Mouse (Mus musculus) spleen, adult 2 months (tissue): ENCODE measurements around the gene Dock4. TPM values are rescaled to one million over a fixed set of nuclear protein-coding genes. Genes with fewer than 3 reads are reported as not detected.

Source experiments
- DNase-seq, 2 experiments: peaks; one replicate each; pipeline versions ENCODE4 v3.0.0 to v3.0.0-alpha.2; 2012 to 2021; ENCODE audit warnings: low spot score in 2 of 2, low read depth in 1 of 2
- H3K27ac ChIP-seq: fragments of 200-500 bp; 2 replicates; pipeline ENCODE4 v1.5.1; 2012; ENCODE audit warnings: low read length, inconsistent platforms; ENCODE audit not compliant: insufficient read depth
- H3K27me3 ChIP-seq: fragments of 200-500 bp; 2 replicates; pipeline ENCODE4 v1.6.1; 2012; ENCODE audit warnings: mild to moderate bottlenecking, moderate library complexity, low read length, inconsistent platforms; ENCODE audit not compliant: control insufficient read depth, insufficient read depth
- H3K36me3 ChIP-seq: fragments of 200-500 bp; 2 replicates; pipeline ENCODE4 v1.6.1; 2012; ENCODE audit warnings: mild to moderate bottlenecking, low read length, inconsistent platforms; ENCODE audit not compliant: control insufficient read depth, insufficient read depth
- H3K4me1 ChIP-seq: fragments of 200-500 bp; 2 replicates; pipeline ENCODE4 v1.6.1; 2011; ENCODE audit warnings: inconsistent platforms; ENCODE audit not compliant: control insufficient read depth, insufficient read depth, insufficient read length
- H3K4me3 ChIP-seq: fragments of 200-500 bp; 2 replicates; pipeline ENCODE4 v1.5.1; 2011; ENCODE audit warnings: mild to moderate bottlenecking, inconsistent platforms; ENCODE audit not compliant: insufficient read depth, insufficient read length; ENCODE audit errors: extremely low read depth
- CTCF ChIP-seq: fragments of 200-500 bp; IDR thresholded peaks from 2 replicates; pipeline ENCODE4 v1.5.1; 2011; ENCODE audit warnings: mild to moderate bottlenecking, inconsistent platforms; ENCODE audit not compliant: insufficient read depth, insufficient read length, insufficient replicate concordance; ENCODE audit errors: extremely low read depth
- POLR2A ChIP-seq: fragments of 200-500 bp; IDR thresholded peaks from 2 replicates; pipeline ENCODE4 v1.6.1; 2011; ENCODE audit warnings: low read depth, low read length, inconsistent platforms
- WGBS: fragments of 180-500 bp; shearing (Covaris S2); methylation state at CpG from one replicate; pipeline ENCODE4 v1.1.7; 2018; 5-methylcytosine and 5-hydroxymethylcytosine counted together
- polyA plus RNA-seq: library from polyadenylated mRNA; depleted of rRNA; stranded (reverse); fragments of >200 nt; gene quantifications from 2 replicates; pipeline ENCODE4 v1.2.3, GENCODE M21; 2012

The Dock4 gene
- polyA plus RNA-seq, 1 experiment = 2.3 TPM

DNA sequence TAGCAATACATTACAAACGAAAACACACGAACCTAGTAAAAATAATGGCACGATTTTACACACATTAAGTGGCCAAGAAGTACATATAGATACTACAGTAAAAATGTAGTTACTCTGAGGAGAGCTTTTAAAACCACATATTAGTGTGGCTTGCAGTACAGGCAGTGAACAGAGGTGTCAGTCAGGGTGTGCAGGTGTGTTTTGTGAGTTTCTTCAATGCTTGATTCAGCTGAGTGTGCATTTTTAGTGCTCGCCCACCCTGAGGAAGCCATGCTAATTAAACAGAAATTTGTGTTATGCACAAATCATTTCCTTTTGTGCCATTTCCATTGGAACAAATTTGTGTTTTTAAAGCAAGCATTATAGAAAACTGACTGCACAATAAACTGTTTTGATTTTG, 77.3 kb downstream of the Dock4 start:
- H3K36me3 ChIP-seq = no peaks in the 10 kb centered on the region
- WGBS = 83% methylated on average over 4 of the region's 4 CpGs
- TF ChIP-seq POLR2A (no peak), CTCF (no peak)

DNA sequence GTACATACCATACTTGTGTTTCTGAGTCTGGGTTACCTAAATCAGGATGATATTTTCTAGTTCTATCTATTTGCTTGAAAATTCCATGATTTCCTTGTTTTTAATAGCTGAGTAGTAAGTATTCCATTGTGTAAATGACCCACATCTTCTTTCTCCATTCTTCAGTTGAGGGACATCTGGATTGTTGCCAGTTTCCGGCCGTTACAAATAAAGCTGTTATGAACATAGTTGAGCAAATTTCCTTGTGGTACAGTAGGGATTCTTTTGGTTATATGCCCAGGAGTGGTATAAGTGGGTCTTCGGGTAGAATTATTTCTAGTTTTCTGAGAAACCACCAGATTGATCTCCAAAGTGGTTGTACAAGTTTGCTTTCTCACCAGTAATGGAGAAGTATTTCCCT, 79.3 kb downstream of the Dock4 start:
- DNase-seq = no peak
- TF ChIP-seq CTCF (no peak), POLR2A (no peak)
- no peaks in the 10 kb centered on the region for H3K27me3 ChIP-seq
- H3K27ac ChIP-seq = no peak overlapping the region
- H3K4me1 ChIP-seq = peaks cover 2% of the 10 kb centered on the region
- WGBS = 85% methylated on average over 3 of the region's 3 CpGs
- H3K36me3 ChIP-seq = no peaks in the 10 kb centered on the region
- H3K4me3 ChIP-seq = no peak overlapping the region

More for the DNA sequence above, 77.3 kb downstream of the Dock4 start:
- Histone ChIP-seq H3K27me3 (no peaks in the 10 kb centered on the region), H3K4me3 (no peak overlapping the region), H3K27ac (no peak overlapping the region), H3K4me1 (no peaks in the 10 kb centered on the region; the same call in 1 of the 2 replicates)
- DNase-seq = no peak

DNA sequence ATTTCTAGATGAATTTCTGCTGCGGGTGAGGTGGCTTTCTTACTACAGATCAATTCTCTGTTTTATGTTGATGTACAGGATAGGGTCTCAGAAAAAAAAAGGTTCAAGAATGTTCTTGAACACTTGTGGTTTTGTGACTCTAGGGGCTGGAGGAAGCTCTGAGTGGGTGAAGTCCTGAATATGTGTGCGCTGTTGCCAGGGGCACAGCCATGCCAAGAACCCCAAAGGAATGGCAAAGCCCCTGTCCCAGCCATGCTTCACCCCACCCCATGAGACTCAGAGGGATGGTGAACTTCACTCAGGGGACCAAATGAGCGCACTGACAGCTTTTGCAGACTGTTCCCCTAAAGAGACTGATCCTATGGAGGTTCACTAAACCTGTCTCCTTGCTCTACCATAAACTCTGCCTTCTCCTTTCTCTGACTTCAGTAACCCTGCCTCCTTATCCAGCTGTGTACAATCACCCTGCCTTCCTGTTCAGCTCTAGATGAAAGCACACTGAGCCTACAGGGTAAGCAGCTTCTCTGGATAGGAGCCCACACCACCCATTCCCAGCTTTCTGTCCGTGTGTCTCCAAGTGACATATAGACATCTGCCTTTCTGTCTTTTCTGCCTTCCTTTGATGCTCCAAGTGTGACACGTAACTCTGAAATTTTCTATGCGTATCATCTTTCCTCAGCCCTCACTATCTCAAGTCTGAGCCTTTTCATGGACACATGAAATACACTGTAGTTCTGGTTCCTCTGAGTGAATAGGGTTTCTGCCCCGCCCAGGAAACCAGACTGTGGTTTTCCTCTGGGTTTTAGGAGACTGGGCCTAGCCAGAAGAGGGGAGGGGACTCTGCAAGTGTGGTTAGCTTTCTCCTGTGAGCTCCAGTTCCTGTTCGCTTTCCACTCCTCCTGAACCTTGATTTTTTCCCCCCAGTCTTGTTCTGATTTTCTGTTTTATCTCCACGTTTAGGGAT, 90.2 kb downstream of the Dock4 start:
- no peaks in the 10 kb centered on the region for H3K27me3 ChIP-seq
- peaks cover 7% of the 10 kb centered on the region; the same call in 1 of the 2 replicates for H3K4me1 ChIP-seq
- H3K27ac ChIP-seq = no peak overlapping the region
- peak; percentile 50 to 55 for DNase-seq
- no peaks in the 10 kb centered on the region for H3K36me3 ChIP-seq
- H3K4me3 ChIP-seq = peak overlapping the region; percentile 10
- TF ChIP-seq CTCF = no peak
- no peak for TF ChIP-seq POLR2A
- WGBS = 8% methylated on average over 9 of the region's 9 CpGs

DNA sequence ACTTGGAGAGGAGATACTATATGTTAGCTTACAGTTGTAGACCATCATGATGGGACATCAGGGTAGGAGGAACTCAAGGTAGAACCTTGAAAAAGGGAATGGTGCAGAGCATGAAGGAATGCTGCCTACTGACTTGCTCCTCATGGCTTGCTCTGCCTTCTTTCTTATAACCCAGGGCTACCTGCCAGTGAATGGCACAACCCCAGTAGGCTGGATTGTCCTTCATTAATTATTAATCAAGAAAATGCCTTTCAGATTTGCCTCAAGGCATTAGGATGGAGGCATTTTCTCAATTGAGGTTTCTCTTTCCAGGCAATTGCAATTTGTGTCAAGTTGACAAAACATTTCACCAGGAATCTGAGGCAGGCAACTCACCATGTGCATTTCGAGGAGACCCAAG, 92.1 kb downstream of the Dock4 start:
- Histone ChIP-seq H3K36me3 (no peaks in the 10 kb centered on the region), H3K4me1 (peaks cover 7% of the 10 kb centered on the region; the same call in 1 of the 2 replicates), H3K4me3 (no peak overlapping the region), H3K27ac (no peak overlapping the region), H3K27me3 (no peaks in the 10 kb centered on the region; the same call in 1 of the 2 replicates)
- no peak for DNase-seq
- TF ChIP-seq POLR2A (no peak), CTCF (no peak)
- 88% methylated on average over 1 of the region's 1 CpGs for WGBS

DNA sequence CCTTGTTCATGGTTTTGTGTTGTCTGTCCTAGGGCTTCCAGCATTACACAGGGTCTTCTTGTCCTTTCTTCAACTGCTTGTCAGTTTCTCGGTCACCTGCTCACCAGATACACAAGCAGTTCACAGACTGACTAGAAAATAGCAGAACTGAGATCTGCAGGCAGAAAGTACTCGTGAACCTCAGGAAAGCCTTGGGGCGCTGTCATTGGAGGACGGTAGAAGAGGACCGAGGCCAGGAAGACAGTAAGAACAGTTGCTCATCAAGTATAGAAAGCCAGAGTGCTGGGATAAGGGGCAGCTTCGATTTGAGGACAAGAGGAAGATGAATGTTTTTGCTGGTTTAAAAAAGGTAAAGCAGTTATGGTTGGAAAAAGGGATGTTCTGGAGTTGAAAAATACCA, 92.6 kb downstream of the Dock4 start:
- DNase-seq = no peak
- peaks cover 7% of the 10 kb centered on the region; the same call in 1 of the 2 replicates for H3K4me1 ChIP-seq
- H3K36me3 ChIP-seq = no peaks in the 10 kb centered on the region
- 53% methylated on average over 6 of the region's 6 CpGs for WGBS
- H3K27ac ChIP-seq = no peak overlapping the region
- no peaks in the 10 kb centered on the region; the same call in 1 of the 2 replicates for H3K27me3 ChIP-seq
- TF ChIP-seq POLR2A (no peak), CTCF (no peak)
- H3K4me3 ChIP-seq = no peak overlapping the region

DNA sequence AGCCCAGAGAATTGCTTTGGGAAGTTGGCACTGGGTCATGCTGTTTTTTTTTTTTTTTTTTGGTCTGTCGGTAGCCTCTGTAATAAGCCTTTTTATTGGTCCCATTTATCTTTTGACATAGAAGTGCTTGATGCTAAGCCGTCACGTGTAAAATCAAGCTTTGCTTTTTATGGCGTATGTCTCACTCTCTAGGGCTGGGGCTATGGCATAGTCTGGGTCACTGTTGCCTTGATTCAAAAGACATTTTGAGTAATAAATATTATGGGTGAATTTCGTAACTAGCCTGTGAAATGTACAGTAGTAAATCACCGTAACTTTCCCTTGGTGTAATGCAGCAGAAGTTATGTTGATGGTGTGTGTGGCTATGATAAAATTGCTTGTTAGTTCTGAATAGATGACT, 93.0 kb downstream of the Dock4 start:
- H3K4me1 ChIP-seq = peaks cover 7% of the 10 kb centered on the region; the same call in 1 of the 2 replicates
- 87% methylated on average over 6 of the region's 6 CpGs for WGBS
- H3K27me3 ChIP-seq = no peaks in the 10 kb centered on the region; the same call in 1 of the 2 replicates
- no peak for DNase-seq
- H3K27ac ChIP-seq = no peak overlapping the region
- no peaks in the 10 kb centered on the region for H3K36me3 ChIP-seq
- TF ChIP-seq CTCF (no peak), POLR2A (no peak)
- H3K4me3 ChIP-seq = no peak overlapping the region

DNA sequence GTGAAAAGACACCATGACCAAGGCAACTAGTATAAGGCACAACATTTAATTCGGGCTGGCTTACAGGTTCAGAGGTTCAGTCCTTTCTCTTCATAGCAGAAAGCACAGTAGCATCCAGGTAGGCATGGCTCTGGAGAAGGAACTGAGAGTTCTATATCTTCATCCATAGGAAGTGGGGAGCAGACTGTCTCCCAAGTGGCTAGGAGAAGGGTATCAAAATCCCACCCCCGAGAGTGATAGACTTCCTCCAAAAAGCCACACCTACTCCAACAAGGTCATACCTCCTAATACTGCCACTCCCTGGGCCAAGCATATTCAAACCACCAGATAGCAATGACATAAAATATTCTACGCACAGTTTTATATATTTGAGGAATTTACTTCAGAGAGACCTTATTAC, 98.5 kb downstream of the Dock4 start:
- Histone ChIP-seq H3K4me1 (no peaks in the 10 kb centered on the region), H3K27ac (no peak overlapping the region), H3K27me3 (no peaks in the 10 kb centered on the region; the same call in 1 of the 2 replicates), H3K4me3 (no peak overlapping the region), H3K36me3 (no peaks in the 10 kb centered on the region)
- TF ChIP-seq CTCF (no peak), POLR2A (no peak)
- no peak for DNase-seq
- 80% methylated on average over 3 of the region's 3 CpGs for WGBS
